Mouse (Mus musculus) left cerebral cortex, adult 2 months (tissue): ENCODE results near the gene Alox12. TPM values are rescaled to one million over a fixed set of nuclear protein-coding genes. Genes with fewer than 3 reads are reported as not detected.

Experiments used
- DNase-seq, 2 experiments: peaks; one replicate each; pipeline ENCODE4 v3.0.0; 2021 to 2022; ENCODE audit warnings: low spot score in 2 of 2, mixed read lengths in 1 of 2; ENCODE audit errors: extremely low spot score in 1 of 2
- H3K27ac ChIP-seq: fragments of 200-600 bp; 2 replicates; pipeline ENCODE4 v1.8.1; 2022
- H3K4me3 ChIP-seq: fragments of 200-600 bp; 2 replicates; pipeline ENCODE4 v1.8.1; 2022
- CTCF ChIP-seq: fragments of 200-600 bp; IDR thresholded peaks from 2 replicates; pipeline ENCODE4 v1.8.1; 2022; ENCODE audit warnings: antibody characterized with exemption, mild to moderate bottlenecking, moderate library complexity
- intact Hi-C: fragments of 180-260 bp; cut with DNase I; formaldehyde crosslinking; loops from one replicate; pipeline ENCODE4 v1.15.1; 2025
- total RNA-seq, 2 experiments: library from RNA; stranded (reverse); gene quantifications; 2 replicates each; pipeline ENCODE4 v1.2.3; 2021

Alox12 gene
- total RNA-seq, 2 experiments from 2014 or later: 0.16 to 0.19 TPM

DNA sequence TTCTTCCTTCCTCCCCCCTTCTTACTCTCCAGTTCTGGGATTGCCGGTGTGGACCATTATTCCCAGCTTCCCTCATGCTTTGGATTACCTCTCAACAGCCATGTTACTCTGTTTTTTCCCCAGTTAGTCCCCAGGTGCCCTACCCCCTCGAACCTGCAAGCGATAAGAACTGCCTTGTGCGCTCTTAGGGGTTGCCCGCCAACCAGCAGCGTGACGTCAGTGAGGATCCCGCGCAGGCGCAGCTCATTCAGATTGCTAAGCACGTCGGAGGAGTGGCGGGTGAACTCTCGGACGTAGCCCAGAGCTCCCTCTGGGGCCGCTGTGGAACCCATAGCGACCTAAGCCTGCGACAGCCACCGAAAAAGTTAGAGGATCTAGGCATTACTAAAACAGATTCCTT is 26.3 kb downstream of the Alox12 start:
- DNase-seq: peak; percentile 79 to 80
- intact Hi-C loops: no loop called here
- Histone ChIP-seq H3K27ac (peak overlapping the region; percentile 45; the same call in 1 of the 2 replicates), H3K4me3 (peak overlapping the region; percentile 28)
- TF ChIP-seq CTCF: no peak; the same call in 1 of the 2 replicates

DNA sequence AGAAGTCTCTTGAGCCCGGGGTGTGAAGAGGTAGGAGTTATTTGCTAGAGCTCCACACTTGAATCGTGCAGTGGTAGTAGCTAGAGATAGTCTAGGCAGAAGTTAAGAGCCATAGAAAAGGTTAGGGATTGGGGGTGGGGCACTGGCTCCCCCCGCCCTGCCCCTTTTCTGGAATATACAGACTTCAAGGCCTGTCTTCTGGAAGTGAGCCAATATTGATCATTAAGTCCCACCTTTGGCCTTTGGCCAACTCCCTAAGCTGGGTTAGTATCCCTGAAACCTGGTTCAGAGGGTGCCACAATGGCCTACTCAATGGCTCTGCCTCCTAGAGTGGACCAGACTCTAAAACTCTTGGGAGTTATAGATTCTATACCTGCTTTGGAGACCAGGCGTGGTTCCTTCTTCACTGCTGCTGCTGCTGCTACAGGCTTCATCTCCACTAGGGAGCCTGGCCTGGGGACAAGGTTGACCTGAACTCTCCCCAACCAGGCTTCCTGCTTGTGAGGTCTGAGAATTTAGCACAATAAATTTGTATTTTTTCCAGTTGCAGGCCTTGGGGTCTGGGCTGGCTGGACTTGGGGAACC is 27.4 kb downstream of the Alox12 start:
- no peak overlapping the region for H3K4me3 ChIP-seq
- peak overlapping the region; percentile 10; the same call in 1 of the 2 replicates for H3K27ac ChIP-seq
- TF ChIP-seq CTCF: no peak
- intact Hi-C loops: no loop called here
- no peak for DNase-seq

DNA sequence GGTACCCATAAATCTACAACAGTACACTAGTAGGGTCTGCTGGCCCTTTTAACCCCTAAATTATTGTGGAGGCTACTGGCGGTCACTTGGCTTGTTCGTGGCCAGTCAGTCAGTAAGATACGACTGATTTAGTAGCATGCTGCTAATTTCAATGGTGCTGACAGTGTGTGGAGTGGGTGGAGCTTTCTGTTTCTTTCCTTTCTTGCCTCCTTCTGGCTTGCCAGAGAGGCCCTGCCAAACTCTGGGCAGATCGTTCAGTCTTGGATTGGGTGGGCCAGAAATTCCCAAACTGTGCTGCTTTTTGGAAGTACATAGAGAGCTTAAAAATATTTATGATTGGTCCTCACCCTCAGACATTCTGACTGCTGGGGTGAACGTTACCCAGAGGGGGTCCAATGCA is 28.0 kb downstream of the Alox12 start:
- TF ChIP-seq CTCF: no peak
- peak overlapping the region; percentile 35; the same call in 1 of the 2 replicates for H3K4me3 ChIP-seq
- peak overlapping the region; percentile 21; the same call in 1 of the 2 replicates for H3K27ac ChIP-seq
- intact Hi-C loops: no loop called here
- no peak for DNase-seq

DNA sequence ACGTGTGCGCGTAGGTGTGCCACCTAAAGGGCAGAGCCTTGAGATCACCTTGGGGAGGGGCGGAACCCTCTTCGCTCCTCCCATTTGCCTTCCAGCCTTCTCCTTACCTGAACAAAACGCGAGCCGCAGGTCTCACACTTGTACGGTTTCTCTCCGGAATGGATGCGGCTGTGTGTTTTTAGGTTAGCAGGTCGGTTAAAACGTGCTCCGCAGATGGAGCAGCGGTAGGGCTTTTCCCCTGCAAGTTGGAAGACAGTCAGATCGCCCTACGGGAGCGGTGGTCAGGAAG is 28.6 kb downstream of the Alox12 start:
- Histone ChIP-seq H3K27ac (peak overlapping the region; percentile 13; the same call in 1 of the 2 replicates), H3K4me3 (peak overlapping the region; percentile 35)
- DNase-seq: no peak
- no peak for TF ChIP-seq CTCF
- intact Hi-C loops: no loop called here

DNA sequence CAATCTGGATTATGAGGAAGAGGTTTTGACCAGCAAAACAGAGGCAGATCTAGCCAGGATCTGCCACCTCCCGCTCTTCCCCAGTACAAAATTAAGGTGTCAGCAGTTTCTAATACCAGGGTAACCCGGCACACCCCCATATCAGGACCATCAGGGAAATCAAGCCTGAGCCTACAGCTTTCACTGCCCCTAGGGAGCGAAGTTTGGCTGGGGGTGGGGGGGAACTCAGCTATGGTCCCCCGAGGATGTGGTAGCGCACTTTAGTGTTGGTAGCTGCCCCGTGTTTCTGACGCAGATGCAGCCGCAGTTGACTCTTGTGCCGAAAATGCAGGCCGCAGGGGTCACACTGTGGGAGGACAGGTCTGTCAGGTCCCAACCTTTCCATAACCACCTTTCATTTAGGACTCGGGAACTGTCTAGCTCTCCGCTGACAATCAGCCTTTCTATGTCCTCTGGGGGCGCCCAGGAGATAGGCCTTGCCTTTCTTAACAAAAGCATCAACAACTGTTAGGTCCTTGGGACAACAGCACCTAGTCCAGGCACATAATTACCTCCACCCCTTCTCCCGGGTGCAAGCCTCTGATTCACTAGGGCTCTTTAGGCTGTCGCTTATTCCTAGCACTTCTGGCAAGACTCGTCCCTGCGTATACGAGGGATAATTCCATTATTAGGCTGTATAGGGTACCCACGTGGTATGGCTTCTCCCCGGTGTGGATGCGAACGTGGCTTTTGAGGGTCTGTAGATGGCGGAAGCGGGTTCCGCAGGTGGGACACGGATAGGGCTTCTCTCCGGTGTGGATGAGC is 29.2 kb downstream of the Alox12 start:
- TF ChIP-seq CTCF: no peak; the same call in none of the 2 replicates
- Histone ChIP-seq H3K27ac (peak overlapping the region; percentile 13; the same call in 1 of the 2 replicates), H3K4me3 (peak overlapping the region; percentile 35)
- no peak for DNase-seq
- intact Hi-C loops: no loop called here

DNA sequence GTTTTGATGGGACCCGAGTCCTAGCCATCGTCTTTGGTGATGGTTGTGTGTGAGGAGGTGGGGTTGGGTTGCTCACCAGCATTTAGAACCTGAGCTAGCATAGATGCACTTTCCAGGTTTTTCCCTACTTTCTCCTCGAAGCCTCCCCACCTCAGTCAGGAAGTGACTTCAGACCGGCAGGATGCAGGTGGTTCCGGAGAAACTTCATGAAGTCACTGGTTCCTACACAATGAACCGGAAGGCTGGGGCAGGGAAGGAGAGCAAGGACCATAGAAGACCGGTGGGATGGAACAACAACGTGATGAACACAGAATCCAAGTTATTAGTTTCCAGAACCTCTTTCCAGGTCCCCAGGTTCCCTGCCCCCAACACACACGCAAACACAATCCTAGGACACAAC is 31.4 kb downstream of the Alox12 start:
- Histone ChIP-seq H3K4me3 (no peak overlapping the region), H3K27ac (peak overlapping the region; percentile 28; the same call in 1 of the 2 replicates)
- TF ChIP-seq CTCF: no peak
- intact Hi-C loops: no loop called here
- DNase-seq: no peak

DNA sequence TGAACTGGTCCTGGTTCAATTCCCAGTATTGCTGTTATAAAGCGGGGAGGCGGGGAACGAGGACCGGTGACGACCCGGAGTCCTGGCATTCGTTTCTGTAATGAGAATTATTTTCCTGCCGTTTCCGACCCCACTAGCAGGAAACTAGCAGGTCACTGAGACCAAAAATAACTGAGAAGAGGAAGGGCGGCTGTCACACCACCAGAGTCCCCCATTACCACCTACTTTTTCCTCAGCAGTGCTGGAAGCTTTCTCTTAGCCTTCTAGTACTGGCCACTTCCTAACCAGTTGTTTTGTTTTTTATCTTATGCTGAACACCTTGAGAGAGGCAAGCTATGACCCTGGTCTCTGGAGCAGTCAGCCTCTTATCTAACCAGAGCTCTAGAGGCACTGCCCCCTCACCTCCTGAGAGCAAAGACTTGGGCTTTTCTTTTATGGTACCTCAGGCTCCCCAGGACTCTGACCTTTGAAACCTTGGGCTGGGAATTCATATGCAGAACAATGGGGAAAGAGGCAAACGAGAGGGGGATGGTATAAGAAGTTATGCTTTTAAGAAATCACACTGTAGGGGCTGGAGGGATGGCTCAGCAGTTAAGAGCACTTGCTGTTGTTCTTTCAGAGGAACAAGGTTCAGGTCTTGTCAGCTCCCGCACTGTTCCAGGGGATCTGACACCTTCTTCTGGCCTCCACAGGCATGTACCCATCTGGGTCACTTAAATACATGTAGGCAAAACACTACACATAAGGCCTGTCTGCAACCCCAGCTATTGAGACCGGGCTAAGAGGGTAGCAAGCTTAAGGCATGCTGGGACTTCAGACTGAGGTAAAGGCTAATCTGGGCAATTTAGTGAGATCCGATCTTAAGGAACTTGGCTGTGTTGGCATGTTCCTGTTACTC is 33.3 kb downstream of the Alox12 start:
- no peak; the same call in 1 of the 2 replicates for TF ChIP-seq CTCF
- no peak for DNase-seq
- H3K4me3 ChIP-seq: peak overlapping the region; percentile 76
- intact Hi-C loops: no loop called here
- H3K27ac ChIP-seq: peak overlapping the region; percentile 93

DNA sequence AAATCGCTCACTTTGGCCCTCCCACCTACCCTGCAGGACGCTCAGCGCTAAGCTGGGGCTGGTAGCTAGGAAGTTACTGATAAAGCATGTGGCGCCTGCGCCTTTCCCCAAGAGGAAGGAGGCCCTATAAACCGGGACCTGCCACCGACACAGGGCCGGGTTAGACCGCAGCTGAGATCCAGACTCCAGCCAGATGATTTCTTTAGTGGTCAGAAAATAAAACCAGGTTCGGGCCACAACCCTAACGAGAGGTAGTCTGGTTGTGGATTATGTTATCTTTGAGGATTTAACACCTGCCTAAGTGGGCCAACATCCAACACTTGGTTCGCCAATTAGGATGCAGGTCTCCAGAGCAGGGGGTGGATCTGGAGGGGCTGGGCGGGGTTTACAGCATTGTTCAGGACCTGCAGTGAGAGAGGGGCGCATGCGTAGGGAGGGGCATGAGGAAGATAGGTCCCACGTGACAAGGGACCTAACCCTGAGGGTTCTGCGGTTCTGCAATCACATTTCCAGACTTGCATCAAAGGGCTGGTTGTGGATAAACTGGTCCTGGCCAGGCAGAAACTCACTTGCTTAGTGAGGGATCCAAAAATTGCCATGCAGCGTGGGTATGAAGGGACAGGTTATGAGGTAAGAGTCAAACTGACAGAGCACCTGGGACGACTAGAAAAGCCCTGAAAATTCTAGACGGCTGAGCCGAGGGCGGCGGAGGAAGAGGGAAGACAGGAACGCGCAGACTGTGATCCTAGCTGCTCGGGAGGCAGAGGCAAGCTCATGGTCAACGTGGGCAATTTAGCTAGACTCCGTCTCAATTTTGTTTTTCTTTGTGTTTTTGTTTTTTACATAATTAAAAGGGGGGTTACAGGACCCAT is 34.2 kb downstream of the Alox12 start, which contains the start of gene Slc16a13:
Gene Slc16a13 (minus strand): TSS at position 334 of the 872 bp plus-strand sequence.
- TF ChIP-seq CTCF: no peak
- DNase-seq: peak; percentile 90 to 92
- intact Hi-C loops: no loop called here
- Histone ChIP-seq H3K27ac (peak within 1 kb of the TSS; percentile 93), H3K4me3 (peak within 1 kb of the TSS; percentile 76)

DNA sequence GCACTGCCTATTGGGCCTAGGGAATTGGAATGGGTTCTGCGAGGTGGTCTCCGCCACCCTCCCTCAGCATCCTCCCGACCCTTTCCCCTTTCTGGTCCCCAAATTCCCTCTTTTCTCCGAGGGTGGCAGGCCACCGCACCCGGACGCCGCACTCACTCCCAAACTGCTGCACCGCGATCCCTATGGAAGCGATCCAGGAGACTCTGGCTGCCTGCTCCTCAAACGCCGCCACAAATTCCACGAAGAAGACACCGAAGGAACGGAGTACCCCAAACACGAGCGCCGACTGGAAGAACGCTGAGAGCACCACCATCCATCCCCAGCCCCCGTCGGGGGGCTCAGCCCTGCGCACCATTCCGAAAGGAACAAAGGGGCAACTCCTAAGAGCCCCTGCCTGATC is 34.8 kb downstream of the Alox12 start:
- Histone ChIP-seq H3K4me3 (peak overlapping the region; percentile 76), H3K27ac (peak overlapping the region; percentile 93)
- intact Hi-C loops: no loop called here
- no peak for DNase-seq
- TF ChIP-seq CTCF: no peak

DNA sequence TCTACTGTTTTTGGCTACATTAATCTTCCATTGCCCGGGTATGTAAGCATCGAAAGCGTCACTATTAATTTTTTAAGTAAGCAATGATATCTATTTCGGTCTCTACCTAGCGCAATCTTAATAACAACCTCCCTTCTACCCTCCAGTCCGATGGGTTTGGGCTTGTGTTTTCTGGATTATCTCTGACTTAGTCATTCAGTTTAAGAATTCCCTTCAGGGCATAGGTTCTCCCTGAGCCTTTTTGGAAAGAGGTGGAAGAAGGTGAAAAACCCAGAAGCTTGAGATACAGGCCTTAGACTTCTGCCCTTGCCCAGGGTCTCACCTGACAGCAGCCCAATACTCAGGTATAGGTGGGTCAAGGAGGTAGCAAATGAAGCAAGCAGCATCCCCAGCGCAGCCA is 35.3 kb downstream of the Alox12 start:
- H3K4me3 ChIP-seq: peak overlapping the region; percentile 76
- no peak for DNase-seq
- peak overlapping the region; percentile 93 for H3K27ac ChIP-seq
- TF ChIP-seq CTCF: no peak
- intact Hi-C loops: no loop called here
